Mouse (Mus musculus): Measurements from ENCODE around the gene Itga6.

GRCm38 (mm10) chr2:71751336-71751735, 5.9 kb downstream of the Itga6 start:
- TF ChIP-seq TCF12 (IDR thresholded peaks at IDR 0.05; ENCODE audit: low read depth, low read length) = no peak
- TF ChIP-seq CTCF (IDR thresholded peaks at IDR 0.05 in 2 of 3, conservative IDR thresholded peaks at IDR 0.05 in 1 of 3; ENCODE audit: control insufficient read depth in 1 of 3, insufficient read depth in 1 of 3, low read depth in 2 of 3, low read length in 3 of 3, poor library complexity in 1 of 3, severe bottlenecking in 1 of 3) = no peak
- no peak for TF ChIP-seq POLR2A (IDR thresholded peaks at IDR 0.05; ENCODE audit: control insufficient read depth in 1 of 2, insufficient read depth in 1 of 2, low read depth in 1 of 2, low read length in 2 of 2, poor library complexity in 1 of 2)
- TF ChIP-seq GATA1 (IDR thresholded peaks at IDR 0.05; ENCODE audit: low read depth, low read length) = no peak
- TF ChIP-seq EP300 (IDR thresholded peaks at IDR 0.05; ENCODE audit: low read depth in 1 of 2, low read length in 2 of 2) = no peak
- TF ChIP-seq POLR2AphosphoS5 (IDR thresholded peaks at IDR 0.05; ENCODE audit: borderline replicate concordance, low read depth, low read length) = no peak
- no peak for TF ChIP-seq SMC3 (IDR thresholded peaks at IDR 0.05; ENCODE audit: low read depth, low read length)
- TF ChIP-seq KAT2A (conservative IDR thresholded peaks at IDR 0.05; ENCODE audit: low read depth, low read length) = no peak
- TF ChIP-seq UBTF (IDR thresholded peaks at IDR 0.05; ENCODE audit: borderline replicate concordance, insufficient read depth, low read depth, low read length) = no peak
- no peak for TF ChIP-seq RAD21 (IDR thresholded peaks at IDR 0.05; ENCODE audit: low read depth, low read length)
